Mouse (Mus musculus) thymus, postnatal 36 days (tissue): Measurements from ENCODE around the gene Cldn10.
"Not testable (repeated sequence)": the region's sequence is repeated elsewhere in the genome, so short reads cannot be mapped to it uniquely, and the experiment has no call there.

ENCODE experiments used
- DNase-seq, 2 experiments: peaks; one replicate each; pipeline ENCODE4 v3.0.0; 2022; ENCODE audit warnings: mixed read lengths in 2 of 2

The Cldn10 gene

GRCm38 (mm10) chr14:118783326-118783935 is 4.3 kb upstream of the Cldn10 start:
- DNase-seq = no peak

- no peak for DNase-seq
Measured at GRCm38 (mm10) chr14:118790217-118790616, 2.5 kb downstream of the Cldn10 start.

GRCm38 (mm10) chr14:118792957-118793356 is 5.2 kb downstream of the Cldn10 start:
- no peak for DNase-seq

- peak; percentile 37 to 45 for DNase-seq
Measured at GRCm38 (mm10) chr14:118793416-118793815, 5.7 kb downstream of the Cldn10 start.

- no peak for DNase-seq
Measured at GRCm38 (mm10) chr14:118794196-118794595, 6.5 kb downstream of the Cldn10 start.

GRCm38 (mm10) chr14:118794893-118795292 is 7.2 kb downstream of the Cldn10 start:
- DNase-seq = no peak

- DNase-seq = peak; percentile 43 to 61
Measured at GRCm38 (mm10) chr14:118795915-118796693, 8.4 kb downstream of the Cldn10 start.

- no peak for DNase-seq
Measured at GRCm38 (mm10) chr14:118796694-118797058, 9.0 kb downstream of the Cldn10 start.

GRCm38 (mm10) chr14:118797270-118797669 is 9.6 kb downstream of the Cldn10 start:
- no peak for DNase-seq

- DNase-seq = no peak
Measured at GRCm38 (mm10) chr14:118799918-118800317, 12.2 kb downstream of the Cldn10 start.

- DNase-seq = no peak
Measured at GRCm38 (mm10) chr14:118803936-118804335, 16.2 kb downstream of the Cldn10 start.

- peak in 1 of 2 experiments; percentile 51 for DNase-seq
Measured at GRCm38 (mm10) chr14:118804351-118804750, 16.6 kb downstream of the Cldn10 start.

GRCm38 (mm10) chr14:118807653-118808052 is 19.9 kb downstream of the Cldn10 start:
- no peak for DNase-seq

GRCm38 (mm10) chr14:118808183-118808582 is 20.5 kb downstream of the Cldn10 start:
- not testable (repeated sequence) for DNase-seq

- no peak for DNase-seq
Measured at GRCm38 (mm10) chr14:118809686-118810085, 22.0 kb downstream of the Cldn10 start.

GRCm38 (mm10) chr14:118811256-118811655 is 23.5 kb downstream of the Cldn10 start:
- DNase-seq = not testable (repeated sequence)

GRCm38 (mm10) chr14:118813111-118813510 is 25.4 kb downstream of the Cldn10 start:
- no peak for DNase-seq

- DNase-seq = peak in 1 of 2 experiments; percentile 49
Measured at GRCm38 (mm10) chr14:118816503-118816902, 28.8 kb downstream of the Cldn10 start.

- DNase-seq = peak; percentile 54 to 61
Measured at GRCm38 (mm10) chr14:118820111-118820510, 32.4 kb downstream of the Cldn10 start.

GRCm38 (mm10) chr14:118822816-118823215 is 35.1 kb downstream of the Cldn10 start:
- DNase-seq = no peak

- DNase-seq = no peak
Measured at GRCm38 (mm10) chr14:118823313-118823712, 35.6 kb downstream of the Cldn10 start.

GRCm38 (mm10) chr14:118826346-118826745 is 38.6 kb downstream of the Cldn10 start:
- DNase-seq = no peak

- DNase-seq = no peak
Measured at GRCm38 (mm10) chr14:118827283-118827904, 39.7 kb downstream of the Cldn10 start.
